Mouse (Mus musculus) thymus, adult 2 months (tissue): ENCODE data around the gene Abraxas2.

ENCODE experiments used
- CTCF ChIP-seq: fragments of 200-500 bp; IDR thresholded peaks from 2 replicates; pipeline ENCODE4 v1.5.1; 2012; ENCODE audit warnings: mild to moderate bottlenecking, control low read depth, low read length, moderate library complexity, borderline replicate concordance; ENCODE audit not compliant: control insufficient read depth, poor library complexity, insufficient read depth; ENCODE audit errors: extremely low read depth
- POLR2A ChIP-seq: fragments of 200-500 bp; IDR thresholded peaks from 2 replicates; pipeline ENCODE4 v1.6.1; 2012; ENCODE audit warnings: mild to moderate bottlenecking, low read length, control low read depth, moderate library complexity; ENCODE audit not compliant: control insufficient read depth, poor library complexity, insufficient read depth; ENCODE audit errors: extremely low read depth

- no peak for TF ChIP-seq CTCF
- TF ChIP-seq POLR2A, result no peak
Observed at GRCm38 (mm10) chr7:132925227-132925626, 66.2 kb downstream of the Abraxas2 start.
